Mouse (Mus musculus) liver, embryonic 11.5 days (tissue): Measurements from ENCODE around the gene Dglucy. TPM values are rescaled to one million over a fixed set of nuclear protein-coding genes. Genes with fewer than 3 reads are reported as not detected.

ENCODE experiments used
- ATAC-seq: fragments of 200-750 bp; cut with Nextera tagmentation; replicated peaks from 2 replicates; pipeline ENCODE4 v1.8.0; 2017; ENCODE audit warnings: moderate number of reproducible peaks, mild to moderate bottlenecking, moderate TSS enrichment, moderate library complexity; ENCODE audit not compliant: low FRiP score
- DNase-seq: peaks from one replicate; pipeline ENCODE4 v3.0.0-alpha.2; 2017; ENCODE audit warnings: low spot score
- H3K27ac ChIP-seq: fragments of 300-500 bp; sonication (generic); 2 replicates; pipeline ENCODE4 v1.5.1; 2014; ENCODE audit warnings: mild to moderate bottlenecking, low read depth, low read length, control low read depth
- H3K27me3 ChIP-seq: fragments of 300-500 bp; sonication (generic); replicated peaks from 2 replicates; pipeline ENCODE4 v1.6.1; 2014; ENCODE audit warnings: low read length, mixed read lengths; ENCODE audit not compliant: control insufficient read depth, insufficient read depth
- H3K36me3 ChIP-seq: fragments of 300-500 bp; sonication (generic); 2 replicates; pipeline ENCODE4 v1.6.1; 2014; ENCODE audit warnings: mild to moderate bottlenecking, low read length, moderate library complexity, mixed read lengths; ENCODE audit not compliant: control insufficient read depth, insufficient read depth
- H3K4me1 ChIP-seq: fragments of 300-500 bp; sonication (generic); replicated peaks from 2 replicates; pipeline ENCODE4 v1.6.1; 2014; ENCODE audit warnings: low read length, mixed read lengths; ENCODE audit not compliant: control insufficient read depth, insufficient read depth
- H3K4me2 ChIP-seq: fragments of 300-500 bp; sonication (generic); 2 replicates; pipeline ENCODE4 v1.6.1; 2014; ENCODE audit warnings: mild to moderate bottlenecking, control low read depth, moderate library complexity
- H3K4me3 ChIP-seq: fragments of 300-500 bp; sonication (generic); 2 replicates; pipeline ENCODE4 v1.5.1; 2014; ENCODE audit warnings: low read depth, low read length, control low read depth
- H3K9ac ChIP-seq: fragments of 300-500 bp; sonication (generic); 2 replicates; pipeline ENCODE4 v1.6.1; 2014; ENCODE audit warnings: low read depth, low read length, control low read depth
- H3K9me3 ChIP-seq: fragments of 300-500 bp; sonication (generic); 2 replicates; pipeline ENCODE4 v1.6.1; 2016; ENCODE audit warnings: low read length, inconsistent platforms, mixed read lengths; ENCODE audit not compliant: control insufficient read depth
- WGBS: fragments of 180-500 bp; shearing (Covaris S2); extraction: QIAGEN DNeasy Blood & Tissue Kit; methylation state at CpG from one replicate; pipeline ENCODE4 v1.1.7; 2014; 5-methylcytosine and 5-hydroxymethylcytosine counted together
- polyA plus RNA-seq: library from polyadenylated mRNA; unstranded; fragments of >200 nt; fragmentation: Nextera tagmentation; extraction: Ambion mirVana; gene quantifications from 2 replicates; pipeline ENCODE4 v1.2.1, GENCODE M21; 2014

Dglucy gene
- polyA plus RNA-seq, 1 experiment from 2014 or later, result 0.14 TPM

GRCm38 (mm10) chr12:100757427-100757826 is 21.4 kb upstream of the Dglucy start:
- ATAC-seq (no peak), DNase-seq (no peak)
- no peak overlapping the region for H3K4me3 ChIP-seq
- no peaks in the 10 kb centered on the region for H3K27me3 ChIP-seq
- H3K4me2 ChIP-seq, result no peak overlapping the region
- WGBS, result 60% methylated on average over 4 of the region's 4 CpGs
- no peaks in the 10 kb centered on the region for H3K9me3 ChIP-seq
- H3K36me3 ChIP-seq, result no peaks in the 10 kb centered on the region
- no peak overlapping the region for H3K27ac ChIP-seq
- no peaks in the 10 kb centered on the region for H3K4me1 ChIP-seq
- no peak overlapping the region for H3K9ac ChIP-seq

- H3K36me3 ChIP-seq, result no peaks in the 10 kb centered on the region
- no peak overlapping the region for H3K27ac ChIP-seq
- WGBS, result 70% methylated on average over 11 of the region's 11 CpGs
- no peaks in the 10 kb centered on the region for H3K27me3 ChIP-seq
- no peak overlapping the region for H3K9ac ChIP-seq
- no peak overlapping the region for H3K4me2 ChIP-seq
- H3K4me3 ChIP-seq, result no peak overlapping the region
- no peaks in the 10 kb centered on the region for H3K4me1 ChIP-seq
- no peak for ATAC-seq
- H3K9me3 ChIP-seq, result no peaks in the 10 kb centered on the region
- no peak for DNase-seq
Observed at GRCm38 (mm10) chr12:100762663-100763425, 16.0 kb upstream of the Dglucy start.

- Histone ChIP-seq H3K36me3 (no peaks in the 10 kb centered on the region), H3K4me2 (no peak overlapping the region), H3K27ac (no peak overlapping the region), H3K27me3 (no peaks in the 10 kb centered on the region), H3K4me1 (no peaks in the 10 kb centered on the region), H3K9me3 (no peaks in the 10 kb centered on the region), H3K9ac (no peak overlapping the region), H3K4me3 (no peak overlapping the region)
- DNase-seq (no peak), ATAC-seq (no peak; the same call in 1 of the 2 replicates)
- 42% methylated on average over 13 of the region's 13 CpGs for WGBS
Observed at GRCm38 (mm10) chr12:100764329-100765018, 14.4 kb upstream of the Dglucy start.

GRCm38 (mm10) chr12:100769871-100770270 is 9.0 kb upstream of the Dglucy start:
- H3K4me2 ChIP-seq, result no peak overlapping the region
- ATAC-seq (no peak), DNase-seq (no peak)
- no peak overlapping the region for H3K9ac ChIP-seq
- no peak overlapping the region for H3K27ac ChIP-seq
- no peaks in the 10 kb centered on the region for H3K9me3 ChIP-seq
- H3K27me3 ChIP-seq, result no peaks in the 10 kb centered on the region
- WGBS, result 84% methylated on average over 6 of the region's 6 CpGs
- no peak overlapping the region for H3K4me3 ChIP-seq
- H3K4me1 ChIP-seq, result no peaks in the 10 kb centered on the region
- H3K36me3 ChIP-seq, result no peaks in the 10 kb centered on the region

- Histone ChIP-seq H3K36me3 (no peaks in the 10 kb centered on the region), H3K9ac (no peak overlapping the region), H3K4me1 (no peaks in the 10 kb centered on the region), H3K4me2 (no peak overlapping the region), H3K27ac (no peak overlapping the region), H3K27me3 (no peaks in the 10 kb centered on the region), H3K4me3 (no peak overlapping the region), H3K9me3 (no peaks in the 10 kb centered on the region)
- ATAC-seq (no peak), DNase-seq (no peak)
- whole genome bisulfite sequencing, result 75% methylated on average over 3 of the region's 3 CpGs
Observed at GRCm38 (mm10) chr12:100770765-100771164, 8.1 kb upstream of the Dglucy start.

GRCm38 (mm10) chr12:100772230-100772984 is 6.5 kb upstream of the Dglucy start:
- no peak for ATAC-seq
- H3K36me3 ChIP-seq, result no peaks in the 10 kb centered on the region
- H3K27me3 ChIP-seq, result no peaks in the 10 kb centered on the region
- H3K9me3 ChIP-seq, result no peaks in the 10 kb centered on the region
- no peak overlapping the region for H3K9ac ChIP-seq
- no peak overlapping the region for H3K4me3 ChIP-seq
- 43% methylated on average over 7 of the region's 7 CpGs for WGBS
- no peak overlapping the region for H3K27ac ChIP-seq
- no peak overlapping the region for H3K4me2 ChIP-seq
- H3K4me1 ChIP-seq, result no peaks in the 10 kb centered on the region
- no peak for DNase-seq

- Histone ChIP-seq H3K27ac (no peak overlapping the region), H3K36me3 (no peaks in the 10 kb centered on the region), H3K4me1 (no peaks in the 10 kb centered on the region), H3K4me3 (no peak overlapping the region), H3K27me3 (no peaks in the 10 kb centered on the region), H3K4me2 (no peak overlapping the region), H3K9me3 (no peaks in the 10 kb centered on the region), H3K9ac (no peak overlapping the region)
- DNase-seq, result no peak
- 80% methylated on average over 7 of the region's 7 CpGs for WGBS
- ATAC-seq, result no peak
Observed at GRCm38 (mm10) chr12:100774756-100775155, 4.1 kb upstream of the Dglucy start.

GRCm38 (mm10) chr12:100775291-100775690 is 3.6 kb upstream of the Dglucy start:
- DNase-seq, result no peak
- H3K4me3 ChIP-seq, result no peak overlapping the region
- no peaks in the 10 kb centered on the region for H3K9me3 ChIP-seq
- H3K27ac ChIP-seq, result no peak overlapping the region
- H3K4me2 ChIP-seq, result no peak overlapping the region
- no peak for ATAC-seq
- no peak overlapping the region for H3K9ac ChIP-seq
- H3K36me3 ChIP-seq, result no peaks in the 10 kb centered on the region
- no peaks in the 10 kb centered on the region for H3K27me3 ChIP-seq
- H3K4me1 ChIP-seq, result no peaks in the 10 kb centered on the region
